Mouse (Mus musculus) forebrain, postnatal 0 days (tissue): ENCODE data around the gene Olfr389. TPM values are rescaled to one million over a fixed set of nuclear protein-coding genes. Genes with fewer than 3 reads are reported as not detected.

Experiments
- ATAC-seq: fragments of 200-750 bp; cut with Nextera tagmentation; 2 replicates; pipeline ENCODE4 v1.8.0; 2017; ENCODE audit warnings: mild to moderate bottlenecking, moderate library complexity
- DNase-seq: peaks from one replicate; pipeline ENCODE4 v3.0.0-alpha.2; 2015
- H3K27ac ChIP-seq: fragments of 300-500 bp; sonication (generic); 2 replicates; pipeline ENCODE4 v1.5.1; 2014; ENCODE audit warnings: low read depth, mild to moderate bottlenecking, antibody characterized with exemption, low read length, moderate library complexity, mixed read lengths
- H3K27me3 ChIP-seq: fragments of 300-500 bp; sonication (generic); 2 replicates; pipeline ENCODE4 v1.6.1; 2014; ENCODE audit warnings: mild to moderate bottlenecking, low read length, mixed read lengths; ENCODE audit not compliant: insufficient read depth
- H3K36me3 ChIP-seq: fragments of 300-500 bp; sonication (generic); 2 replicates; pipeline ENCODE4 v1.6.1; 2014; ENCODE audit warnings: mild to moderate bottlenecking, moderate library complexity; ENCODE audit not compliant: insufficient read depth
- H3K4me1 ChIP-seq: fragments of 300-500 bp; sonication (generic); 2 replicates; pipeline ENCODE4 v1.6.1; 2014; ENCODE audit warnings: antibody characterized with exemption; ENCODE audit not compliant: insufficient read depth
- H3K4me2 ChIP-seq: fragments of 300-500 bp; sonication (generic); 2 replicates; pipeline ENCODE4 v1.6.1; 2014; ENCODE audit warnings: low read depth, mild to moderate bottlenecking, moderate library complexity
- H3K4me3 ChIP-seq: fragments of 300-500 bp; sonication (generic); 2 replicates; pipeline ENCODE4 v1.5.1; 2014; ENCODE audit warnings: low read depth, low read length, mixed read lengths
- H3K9ac ChIP-seq: fragments of 300-500 bp; sonication (generic); 2 replicates; pipeline ENCODE4 v1.6.1; 2014; ENCODE audit warnings: mild to moderate bottlenecking
- H3K9me3 ChIP-seq: fragments of 300-500 bp; sonication (generic); 2 replicates; pipeline ENCODE4 v1.6.1; 2016; ENCODE audit warnings: low read length
- CTCF ChIP-seq: sonication (generic); IDR thresholded peaks from 2 replicates; pipeline ENCODE4 v1.5.1; 2016; ENCODE audit warnings: antibody characterized with exemption, control low read depth, low read depth
- WGBS: fragments of 180-500 bp; shearing (Covaris S2); extraction: QIAGEN DNeasy Blood & Tissue Kit; methylation state at CpG from one replicate; pipeline ENCODE4 v1.1.7; 2014; 5-methylcytosine and 5-hydroxymethylcytosine counted together
- polyA plus RNA-seq: library from polyadenylated mRNA; unstranded; fragments of >200 nt; fragmentation: Nextera tagmentation; extraction: Ambion mirVana; gene quantifications from 2 replicates; pipeline ENCODE4 v1.2.1, GENCODE M21; 2015
- total RNA-seq: library from RNA; depleted of rRNA; stranded (reverse); fragments of >200 nt; gene quantifications from 2 replicates; pipeline ENCODE4 v1.2.3, GENCODE M21; 2014; rRNA removed

Gene Olfr389
- not detected in 2 replicates for total RNA-seq
- polyA plus RNA-seq, result not detected in 2 replicates

DNA sequence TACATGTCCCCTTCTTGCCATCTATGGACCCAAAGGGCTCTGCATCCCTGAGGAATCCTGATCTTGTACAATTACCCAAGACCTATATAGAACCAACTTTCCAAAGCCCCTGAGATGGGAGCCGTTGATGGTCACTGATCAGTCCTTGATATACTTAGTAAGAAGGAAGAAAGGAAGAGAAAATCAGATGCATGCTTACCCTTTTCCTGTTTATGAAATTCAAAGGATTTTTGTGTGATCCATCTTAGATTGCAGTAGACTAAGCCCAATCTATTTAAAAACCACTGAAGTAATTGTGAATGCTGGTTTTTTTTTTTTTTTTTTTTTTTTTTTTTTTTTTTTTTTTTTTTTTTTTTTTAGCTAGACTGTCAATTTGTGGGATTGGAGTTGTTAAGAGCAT lies at the start of gene Olfr389:
Gene Olfr389, minus strand, starts transcription at position 101 of the 400 bp plus-strand sequence.
- no peak within 1 kb of the TSS for H3K4me2 ChIP-seq
- no peak within 1 kb of the TSS for H3K27ac ChIP-seq
- H3K9me3 ChIP-seq, result no peaks in the 10 kb centered on the region
- TF ChIP-seq CTCF, result no peak
- H3K4me1 ChIP-seq, result no peaks in the 10 kb centered on the region
- H3K36me3 ChIP-seq, result no peaks in the 10 kb centered on the region
- 95% methylated on average over 1 of the region's 1 CpGs for WGBS
- DNase-seq (no peak), ATAC-seq (no peak)
- H3K9ac ChIP-seq, result no peak within 1 kb of the TSS
- H3K27me3 ChIP-seq, result no peaks in the 10 kb centered on the region
- no peak within 1 kb of the TSS for H3K4me3 ChIP-seq

DNA sequence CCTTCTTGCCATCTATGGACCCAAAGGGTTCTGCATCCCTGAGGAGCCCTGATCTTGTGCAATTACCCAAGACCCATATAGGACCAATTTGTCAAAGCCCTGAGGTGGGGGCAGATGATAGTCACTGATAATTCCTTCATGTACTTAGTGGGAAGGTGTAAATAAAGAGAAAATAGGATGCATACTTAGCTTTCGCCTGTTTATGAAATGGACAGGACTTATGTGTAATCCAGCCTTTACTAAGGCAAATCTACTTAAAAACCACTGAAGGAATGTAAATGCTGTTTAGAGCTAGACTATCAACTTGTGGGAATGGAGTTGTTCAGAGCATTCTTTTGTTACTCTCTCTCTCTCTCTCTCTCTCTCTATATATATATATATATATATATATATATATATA lies 36.4 kb upstream of the Olfr389 start, which contains the start of gene Olfr392:
Gene Olfr392, minus strand, starts transcription at position 101 of the 400 bp plus-strand sequence.
- DNase-seq (no peak), ATAC-seq (no peak)
- no peak for TF ChIP-seq CTCF
- Histone ChIP-seq H3K9ac (no peak within 1 kb of the TSS), H3K9me3 (no peaks in the 10 kb centered on the region), H3K27ac (no peak within 1 kb of the TSS), H3K4me3 (no peak within 1 kb of the TSS), H3K4me2 (no peak within 1 kb of the TSS), H3K27me3 (no peaks in the 10 kb centered on the region), H3K36me3 (no peaks in the 10 kb centered on the region), H3K4me1 (no peaks in the 10 kb centered on the region)
- 93% methylated on average over 1 of the region's 1 CpGs for WGBS

DNA sequence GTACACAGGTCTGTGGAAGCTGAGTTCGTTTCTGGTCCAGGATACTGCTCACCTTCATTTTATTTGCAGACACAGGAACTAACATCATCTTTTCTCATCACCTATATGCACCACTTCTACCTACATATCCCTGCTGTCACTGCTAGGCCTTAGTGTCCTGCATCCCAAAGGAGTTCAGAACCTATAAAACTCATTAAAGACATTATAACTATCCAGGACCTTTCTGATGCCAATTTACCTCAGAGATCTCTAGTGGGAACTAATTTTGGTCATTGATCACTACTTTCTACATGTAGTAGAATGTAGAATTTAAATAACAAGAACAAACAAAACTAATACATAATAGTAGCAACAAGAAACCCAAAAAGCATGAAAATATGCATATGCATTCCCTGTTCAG lies 22.4 kb upstream of the Olfr389 start, which contains the start of gene Olfr391-ps:
Gene Olfr391-ps, minus strand, starts transcription at position 101 of the 400 bp plus-strand sequence.
- Histone ChIP-seq H3K4me2 (no peak within 1 kb of the TSS), H3K9ac (no peak within 1 kb of the TSS), H3K27ac (no peak within 1 kb of the TSS), H3K4me3 (no peak within 1 kb of the TSS), H3K9me3 (peaks cover 5% of the 10 kb centered on the region; the same call in 1 of the 2 replicates), H3K4me1 (no peaks in the 10 kb centered on the region), H3K27me3 (no peaks in the 10 kb centered on the region), H3K36me3 (no peaks in the 10 kb centered on the region)
- WGBS, result 17% methylated on average over 1 of the region's 1 CpGs
- no peak for ATAC-seq
- DNase-seq, result no peak
- TF ChIP-seq CTCF, result no peak

DNA sequence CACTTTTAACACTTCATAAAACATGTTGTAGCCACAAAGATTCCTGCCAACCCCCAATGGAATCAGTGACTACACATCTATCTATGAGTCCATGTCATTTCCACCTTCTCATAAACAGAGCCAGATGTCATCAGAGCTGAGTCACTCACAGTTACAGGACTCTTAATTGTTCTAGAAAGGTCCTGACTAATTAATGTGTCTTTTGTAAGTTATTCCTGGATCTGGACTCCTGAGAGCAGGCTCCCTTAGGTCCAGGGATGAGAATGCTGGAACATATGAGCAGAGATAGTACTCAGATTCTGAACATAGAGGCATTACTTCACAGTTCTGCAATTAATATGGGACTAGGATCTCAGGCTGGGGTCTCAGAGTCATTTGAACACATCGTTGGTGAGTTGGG lies 2.2 kb upstream of the Olfr389 start, which contains the start of gene Olfr390:
Gene Olfr390, plus strand, starts transcription at position 301 of the 400 bp plus-strand sequence.
- Histone ChIP-seq H3K9ac (no peak within 1 kb of the TSS), H3K36me3 (no peaks in the 10 kb centered on the region), H3K4me1 (no peaks in the 10 kb centered on the region), H3K27me3 (no peaks in the 10 kb centered on the region), H3K9me3 (0 out of 2 replicates have a peak, but pooled peaks cover 3% of the 10 kb centered on the region), H3K4me3 (no peak within 1 kb of the TSS), H3K27ac (no peak within 1 kb of the TSS), H3K4me2 (no peak within 1 kb of the TSS)
- WGBS, result 75% methylated on average over 1 of the region's 1 CpGs
- no peak for TF ChIP-seq CTCF
- DNase-seq (no peak), ATAC-seq (no peak)

DNA sequence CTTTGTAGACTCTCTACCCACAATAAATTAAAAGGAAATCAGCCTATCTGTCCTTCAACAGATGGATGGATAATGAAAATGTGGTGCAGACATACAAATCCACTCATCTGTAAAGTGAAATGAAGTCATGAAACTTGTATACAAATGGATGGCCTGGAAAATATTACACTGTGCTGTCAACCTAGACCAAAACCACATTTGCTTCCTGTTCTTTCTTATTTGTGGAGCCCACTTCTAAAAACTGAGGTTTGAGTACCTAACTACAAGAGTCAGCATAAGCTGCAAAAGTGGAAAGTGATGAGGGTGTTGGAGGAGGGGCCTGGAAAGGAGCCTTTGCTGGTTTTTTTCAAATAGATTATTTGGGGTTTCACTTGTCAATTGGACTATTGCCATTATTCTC lies 21.4 kb downstream of the Olfr389 start:
- Histone ChIP-seq H3K4me1 (no peaks in the 10 kb centered on the region), H3K27me3 (no peaks in the 10 kb centered on the region), H3K4me3 (no peak overlapping the region), H3K36me3 (no peaks in the 10 kb centered on the region), H3K27ac (no peak overlapping the region), H3K9ac (no peak overlapping the region), H3K9me3 (peaks cover 12% of the 10 kb centered on the region; the same call in 1 of the 2 replicates), H3K4me2 (no peak overlapping the region)
- no peak for TF ChIP-seq CTCF
- DNase-seq, result no peak
- ATAC-seq, result no peak

Other genes starting within 250 kb of the Olfr389 start
- gene Olfr385, start 187.7 kb downstream of the Olfr389 start, total RNA-seq, result not detected in 2 replicates
- gene Olfr385, start 187.7 kb downstream of the Olfr389 start, polyA plus RNA-seq, result not detected in 2 replicates
- not detected in 2 replicates for gene Olfr384, start 182.1 kb downstream of the Olfr389 start, total RNA-seq
- not detected in 2 replicates for gene Olfr384, start 182.1 kb downstream of the Olfr389 start, polyA plus RNA-seq
- gene Zfp735, start 91.9 kb downstream of the Olfr389 start, total RNA-seq, result not detected in 2 replicates
- gene Zfp735, start 91.9 kb downstream of the Olfr389 start, polyA plus RNA-seq, result not detected in 2 replicates
- not detected in 2 replicates for gene Olfr390, start 2.3 kb upstream of the Olfr389 start, total RNA-seq
- not detected in 2 replicates for gene Olfr390, start 2.3 kb upstream of the Olfr389 start, polyA plus RNA-seq
- not detected in 2 replicates for gene Olfr391-ps, start 22.3 kb upstream of the Olfr389 start, total RNA-seq
- gene Olfr391-ps, start 22.3 kb upstream of the Olfr389 start, polyA plus RNA-seq, result not detected in 2 replicates
- gene Olfr392, start 36.3 kb upstream of the Olfr389 start, total RNA-seq, result not detected in 2 replicates
- gene Olfr392, start 36.3 kb upstream of the Olfr389 start, polyA plus RNA-seq, result not detected in 2 replicates
- gene Olfr393, start 70.7 kb upstream of the Olfr389 start, total RNA-seq, result not detected in 2 replicates
- gene Olfr393, start 70.7 kb upstream of the Olfr389 start, polyA plus RNA-seq, result not detected in 2 replicates
- not detected in 2 replicates for gene Olfr394, start 110.1 kb upstream of the Olfr389 start, total RNA-seq
- not detected in 2 replicates for gene Olfr394, start 110.1 kb upstream of the Olfr389 start, polyA plus RNA-seq
- not detected in 2 replicates for gene Olfr395, start 128.6 kb upstream of the Olfr389 start, total RNA-seq
- not detected in 2 replicates for gene Olfr395, start 128.6 kb upstream of the Olfr389 start, polyA plus RNA-seq
- not detected in 2 replicates for gene Olfr23, start 156.0 kb upstream of the Olfr389 start, total RNA-seq
- gene Olfr23, start 156.0 kb upstream of the Olfr389 start, polyA plus RNA-seq, result not detected in 2 replicates
- gene Olfr397, start 180.1 kb upstream of the Olfr389 start, total RNA-seq, result not detected in 2 replicates
- not detected in 2 replicates for gene Olfr397, start 180.1 kb upstream of the Olfr389 start, polyA plus RNA-seq
- gene Olfr398, start 209.7 kb upstream of the Olfr389 start, total RNA-seq, result not detected in 2 replicates
- gene Olfr398, start 209.7 kb upstream of the Olfr389 start, polyA plus RNA-seq, result not detected in 2 replicates